Mouse (Mus musculus) Muller cell, postnatal 12 days (primary cell): Measurements from ENCODE around the gene Pole.

ENCODE experiments used
- DNase-seq: peaks from one replicate; pipeline ENCODE4 v3.0.0-alpha.2; 2015; ENCODE audit errors: inconsistent ontology term

Gene Pole

DNA sequence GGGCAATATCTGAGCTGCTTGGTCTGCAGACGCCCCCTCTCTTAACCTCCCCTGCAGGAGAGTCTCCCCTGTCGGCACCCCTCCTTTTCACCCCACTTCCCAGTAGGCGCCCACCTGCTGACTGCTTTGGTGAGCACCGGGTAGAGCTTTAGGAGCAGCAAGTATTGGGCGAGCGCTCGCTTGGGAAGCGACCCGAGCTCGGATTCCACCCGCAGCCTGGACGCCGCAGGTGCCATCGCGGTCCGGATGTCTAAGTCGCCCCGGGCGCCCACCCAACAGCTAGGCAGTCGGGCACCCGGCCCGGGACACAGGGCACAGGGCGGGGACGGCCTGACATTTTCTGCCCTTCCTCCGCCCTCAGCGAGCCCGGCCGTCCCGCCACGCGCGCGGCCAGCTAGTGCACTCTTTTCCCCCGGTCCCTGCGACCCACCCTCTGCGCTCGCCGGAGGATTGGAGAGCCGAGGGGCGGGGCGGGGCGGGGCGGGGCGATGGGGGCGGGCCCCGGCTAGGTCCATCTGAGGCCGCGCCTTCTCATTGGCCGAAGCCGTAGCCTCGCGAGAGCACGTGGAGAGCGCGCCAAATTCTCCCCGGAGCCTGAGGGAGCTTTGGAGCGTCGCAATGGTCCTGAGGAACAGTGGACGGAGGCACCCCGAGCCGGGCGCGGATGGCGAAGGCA is at the start of gene Pole, which contains the start of gene Pxmp2:
Pole (plus strand) TSS at position 537 of the 676 bp plus-strand sequence.
Pxmp2 (minus strand) TSS at position 417 of the 676 bp plus-strand sequence.
- peak; percentile 96 for DNase-seq

- DNase-seq: no peak
Measured at GRCm38 (mm10) chr5:110244091-110244490, 42.0 kb upstream of the Pole start.

DNA sequence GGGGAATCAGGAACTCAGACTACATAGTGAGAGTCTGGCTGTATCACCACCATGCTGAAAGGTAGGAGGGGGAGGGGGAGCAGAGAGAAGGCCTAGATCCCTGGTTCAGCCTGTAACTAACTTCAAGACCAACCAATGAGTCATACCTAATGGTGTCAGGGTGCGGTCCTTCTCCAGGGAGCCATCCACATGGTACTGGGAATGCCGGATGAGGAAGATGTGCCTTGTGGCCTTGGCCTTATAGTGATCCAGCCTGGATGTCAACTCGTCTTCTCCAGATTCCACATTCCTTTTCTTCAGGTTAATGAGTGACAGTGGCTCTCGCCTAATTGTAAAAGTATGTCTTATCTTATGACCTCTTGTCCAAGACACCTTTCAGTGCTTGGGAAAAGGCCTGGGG is 19.2 kb upstream of the Pole start:
- DNase-seq: no peak

DNA sequence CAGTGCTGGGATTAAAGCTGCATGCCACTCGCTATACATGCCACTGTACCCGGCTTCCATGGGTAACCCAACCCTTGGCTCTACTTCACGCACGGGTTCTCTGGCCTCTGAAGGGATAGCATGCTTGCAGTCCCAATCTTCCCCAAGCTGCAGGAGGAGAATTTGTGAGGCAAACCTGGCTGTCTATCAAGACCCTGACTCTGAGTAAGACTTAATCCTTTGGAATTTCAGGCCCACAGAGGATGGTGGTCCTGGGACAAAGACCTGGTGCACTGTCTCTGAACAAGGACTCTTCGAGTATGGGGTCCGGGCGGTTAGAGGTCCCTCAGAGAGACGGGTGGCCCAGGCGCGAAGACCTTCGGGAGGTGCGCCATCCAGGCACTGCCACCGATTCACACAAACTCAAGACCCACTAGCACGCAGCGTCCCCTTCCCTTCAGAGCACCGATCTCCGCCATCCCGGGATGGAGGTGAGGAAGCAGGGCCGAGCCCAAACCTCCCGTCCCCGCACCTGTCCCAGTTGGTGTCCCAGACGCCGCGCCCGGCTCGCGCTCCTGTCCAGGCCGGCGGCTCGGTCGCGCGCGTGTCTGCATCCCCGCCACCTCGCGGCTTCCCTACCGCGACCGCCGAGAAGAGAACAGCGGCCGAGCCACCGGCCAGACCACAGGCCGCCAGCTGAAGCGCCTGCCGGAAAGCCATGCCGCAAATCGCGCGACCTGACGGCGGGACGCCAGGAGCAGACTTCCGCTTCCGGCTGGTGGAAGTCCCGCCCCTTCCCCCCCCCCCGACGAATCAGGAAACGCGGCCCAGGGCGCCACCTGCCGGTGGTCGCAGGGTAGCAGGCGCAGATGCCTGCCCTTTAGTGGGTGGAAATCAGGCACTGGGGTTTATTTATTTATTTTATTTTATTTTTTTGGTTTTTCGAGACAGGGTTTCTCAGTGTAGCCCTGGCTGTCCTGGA is 16.7 kb upstream of the Pole start, which contains the start of gene Pgam5:
Pgam5 (minus strand) TSS at position 773 of the 961 bp plus-strand sequence.
- peak; percentile 93 for DNase-seq

GRCm38 (mm10) chr5:110270242-110270641 is 15.9 kb upstream of the Pole start:
- DNase-seq: no peak

GRCm38 (mm10) chr5:110274147-110274546 is 12.0 kb upstream of the Pole start:
- DNase-seq: no peak

DNA sequence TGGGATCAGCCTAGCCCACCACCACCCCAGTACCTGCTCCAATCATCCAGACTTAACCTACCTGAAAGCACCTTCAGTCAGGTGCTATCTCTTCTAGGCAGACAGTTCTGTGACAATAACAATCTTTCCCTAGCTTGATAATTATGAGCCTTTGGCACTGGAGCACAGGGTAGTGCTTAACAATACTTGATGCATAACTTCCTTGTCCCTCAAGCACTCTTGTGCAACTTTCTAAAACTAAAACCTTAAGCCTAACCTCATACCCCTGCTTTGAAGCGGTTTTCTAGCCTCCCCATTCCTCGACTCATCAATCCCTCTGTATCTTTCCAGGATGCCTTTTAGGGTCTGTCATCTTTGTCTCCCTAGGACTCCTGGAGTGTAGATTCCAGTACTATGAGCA is 11.3 kb upstream of the Pole start:
- DNase-seq: peak; percentile 24

- DNase-seq: no peak
Measured at GRCm38 (mm10) chr5:110276391-110276790, 9.7 kb upstream of the Pole start.

DNA sequence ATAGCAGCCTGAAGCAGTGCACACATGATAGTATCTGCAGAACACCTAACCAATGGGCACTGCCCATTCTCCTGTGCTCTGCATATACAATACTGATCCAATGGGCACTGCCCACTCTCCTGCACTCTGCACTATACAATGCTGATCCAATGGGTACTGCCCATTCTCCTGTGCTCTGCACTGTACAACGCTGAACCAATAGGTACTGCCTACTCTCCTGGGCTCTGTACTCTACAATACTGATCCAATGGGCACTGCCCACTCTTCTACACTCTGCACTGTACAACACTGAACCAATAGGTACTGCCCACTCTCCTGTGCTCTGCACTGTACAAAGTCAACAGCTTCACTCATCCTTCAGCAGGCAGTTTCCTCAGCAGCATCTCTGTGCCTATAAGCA is 9.2 kb upstream of the Pole start:
- DNase-seq: no peak

DNA sequence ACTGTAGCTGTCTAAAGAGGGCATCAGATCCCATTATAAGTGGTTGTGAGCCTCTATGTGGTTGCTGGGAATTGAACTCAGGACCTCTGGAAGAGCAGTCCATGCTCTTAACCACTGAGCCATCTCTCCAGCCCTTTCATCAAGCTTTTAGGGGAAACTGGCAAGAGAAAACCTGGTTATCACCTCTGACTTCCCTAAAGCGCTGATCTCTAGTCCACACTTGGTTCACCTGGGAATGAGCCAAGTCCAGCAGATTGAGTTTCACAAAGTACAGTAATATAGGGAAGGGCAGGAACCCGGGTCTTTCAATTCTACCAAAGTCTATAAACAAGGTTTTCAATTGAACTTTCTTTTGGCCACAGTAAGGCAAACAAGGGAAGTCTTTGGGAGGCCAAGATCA is 4.1 kb upstream of the Pole start:
- no peak for DNase-seq

DNA sequence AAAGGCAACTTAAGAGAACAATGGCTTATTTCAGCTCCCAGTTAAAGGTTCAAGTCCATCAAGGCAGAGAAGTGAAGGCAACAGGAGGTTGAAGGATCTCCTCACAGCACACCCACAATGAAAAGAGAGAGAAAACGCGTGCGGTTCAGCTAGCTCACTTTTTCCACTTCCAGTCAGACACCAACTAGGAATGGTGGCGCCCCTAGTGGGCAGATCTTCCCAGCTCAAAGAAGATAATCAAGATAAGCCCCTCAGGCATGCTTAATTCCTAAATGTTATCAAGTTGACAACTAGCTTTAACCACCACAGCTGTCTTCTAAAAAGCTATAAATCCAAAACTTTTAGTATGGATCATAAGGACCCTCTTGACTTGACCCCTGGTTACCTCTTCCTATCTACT is 1.6 kb upstream of the Pole start:
- peak; percentile 41 for DNase-seq

- peak; percentile 15 for DNase-seq
Measured at GRCm38 (mm10) chr5:110285156-110285555, 950 bp upstream of the Pole start.

DNA sequence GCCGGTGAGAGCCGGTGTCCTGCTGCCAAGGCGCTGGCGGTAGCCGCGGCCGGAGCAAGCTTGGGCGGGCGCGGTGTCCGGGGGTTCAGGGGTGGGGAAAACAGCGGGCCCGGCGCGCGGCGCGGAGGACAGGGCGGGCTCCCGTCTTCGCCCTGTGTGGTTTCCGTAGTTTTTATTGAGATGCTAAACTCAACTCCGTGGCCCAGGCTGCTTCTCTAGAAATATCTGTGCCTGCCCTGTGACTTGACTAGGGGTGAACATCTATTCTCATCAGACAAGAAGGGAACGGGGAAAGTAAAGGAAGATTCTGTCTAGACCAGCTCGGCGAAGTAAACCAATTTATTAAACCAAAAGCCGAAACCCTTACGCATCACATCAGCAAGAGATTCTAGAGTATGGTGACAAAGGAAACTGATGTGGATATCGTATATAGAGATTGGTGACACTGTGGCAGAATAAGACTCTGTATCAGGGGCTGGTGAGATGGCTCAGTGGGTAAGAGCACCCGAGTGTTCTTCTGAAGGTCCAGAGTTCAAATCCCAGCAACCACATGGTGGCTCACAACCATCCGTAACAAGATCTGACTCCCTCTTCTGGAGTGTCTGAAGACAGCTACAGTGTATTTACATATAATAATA is 459 bp downstream of the Pole start:
- no peak for DNase-seq

GRCm38 (mm10) chr5:110287084-110287475 is 974 bp downstream of the Pole start:
- DNase-seq: no peak

- DNase-seq: no peak
Measured at GRCm38 (mm10) chr5:110291649-110292048, 5.5 kb downstream of the Pole start.

GRCm38 (mm10) chr5:110296637-110297036 is 10.5 kb downstream of the Pole start:
- no peak for DNase-seq

- DNase-seq: no peak
Measured at GRCm38 (mm10) chr5:110300591-110300990, 14.5 kb downstream of the Pole start.

DNA sequence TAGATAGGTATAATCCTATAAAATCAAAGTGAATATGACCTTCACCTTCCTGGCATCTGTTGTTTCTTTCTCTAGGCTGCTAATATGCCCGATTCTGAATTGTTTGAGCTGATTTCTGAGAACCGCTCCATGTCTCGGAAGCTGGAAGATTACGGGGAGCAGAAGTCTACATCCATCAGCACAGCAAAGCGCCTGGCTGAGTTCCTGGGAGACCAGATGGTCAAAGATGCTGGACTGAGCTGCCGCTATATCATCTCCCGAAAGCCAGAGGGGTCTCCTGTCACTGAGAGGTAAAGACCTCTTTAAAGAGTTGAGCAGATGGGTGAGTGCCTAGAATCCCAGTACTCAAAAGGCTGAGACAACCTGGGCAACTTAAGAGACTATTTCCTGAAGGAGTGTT is 22.8 kb downstream of the Pole start:
- no peak for DNase-seq

DNA sequence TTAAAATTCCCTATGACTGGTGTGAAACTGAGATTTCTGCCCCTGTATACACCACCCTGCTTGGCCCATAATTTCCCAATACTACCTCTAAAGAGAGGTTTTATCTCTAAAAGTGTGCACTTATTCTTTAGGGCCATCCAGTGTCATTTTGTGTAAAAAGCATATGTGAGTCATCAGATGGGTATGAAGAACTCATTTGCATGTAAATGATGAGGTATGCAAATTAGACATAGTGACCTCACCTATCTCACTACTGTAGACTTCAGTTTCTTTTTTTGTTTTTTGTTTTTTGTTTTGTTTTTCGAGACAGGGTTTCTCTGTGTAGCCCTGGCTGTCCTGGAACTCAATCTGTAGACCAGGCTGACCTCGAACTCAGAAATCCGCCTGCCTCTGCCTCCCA is 27.0 kb downstream of the Pole start:
- peak; percentile 24 for DNase-seq

DNA sequence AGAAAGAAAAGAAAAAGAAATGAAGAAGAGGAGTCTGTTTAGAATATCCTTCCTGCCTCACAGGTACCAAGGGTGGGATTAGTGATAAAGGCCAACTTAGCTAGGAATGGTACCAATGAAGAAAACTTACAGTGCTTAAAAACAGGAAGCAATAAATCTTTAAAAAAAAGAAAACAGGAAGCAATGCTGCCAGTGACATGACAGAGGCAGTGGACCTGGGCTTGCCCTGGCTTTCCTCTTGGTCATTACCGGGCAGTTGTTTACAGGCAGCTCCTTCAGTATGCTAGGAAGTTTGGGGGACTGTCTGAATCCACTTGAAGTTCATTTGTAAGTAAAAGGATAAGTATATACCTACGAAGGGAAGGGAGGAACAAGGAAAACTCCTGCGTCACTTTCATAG is 44.4 kb downstream of the Pole start:
- DNase-seq: no peak

DNA sequence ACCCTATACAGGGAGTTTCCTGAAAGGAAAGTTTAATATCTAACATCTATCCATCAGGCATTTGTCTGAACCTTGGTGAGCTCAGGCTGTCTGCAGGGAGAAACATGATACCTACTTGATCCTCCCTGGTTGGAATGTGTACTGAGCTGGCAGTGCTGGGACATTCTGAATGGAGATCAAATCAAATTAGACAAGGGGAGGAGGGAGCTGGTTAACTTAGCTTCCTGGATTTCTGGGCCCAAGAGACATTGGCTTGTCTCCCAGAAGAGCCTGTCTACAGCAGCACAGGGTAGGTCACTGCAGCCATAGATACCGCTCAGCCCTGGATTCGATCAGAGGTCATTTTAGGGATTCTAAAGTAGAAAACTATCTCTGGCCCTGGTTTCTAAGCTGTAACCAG is 52.7 kb downstream of the Pole start:
- DNase-seq: peak; percentile 85

DNA sequence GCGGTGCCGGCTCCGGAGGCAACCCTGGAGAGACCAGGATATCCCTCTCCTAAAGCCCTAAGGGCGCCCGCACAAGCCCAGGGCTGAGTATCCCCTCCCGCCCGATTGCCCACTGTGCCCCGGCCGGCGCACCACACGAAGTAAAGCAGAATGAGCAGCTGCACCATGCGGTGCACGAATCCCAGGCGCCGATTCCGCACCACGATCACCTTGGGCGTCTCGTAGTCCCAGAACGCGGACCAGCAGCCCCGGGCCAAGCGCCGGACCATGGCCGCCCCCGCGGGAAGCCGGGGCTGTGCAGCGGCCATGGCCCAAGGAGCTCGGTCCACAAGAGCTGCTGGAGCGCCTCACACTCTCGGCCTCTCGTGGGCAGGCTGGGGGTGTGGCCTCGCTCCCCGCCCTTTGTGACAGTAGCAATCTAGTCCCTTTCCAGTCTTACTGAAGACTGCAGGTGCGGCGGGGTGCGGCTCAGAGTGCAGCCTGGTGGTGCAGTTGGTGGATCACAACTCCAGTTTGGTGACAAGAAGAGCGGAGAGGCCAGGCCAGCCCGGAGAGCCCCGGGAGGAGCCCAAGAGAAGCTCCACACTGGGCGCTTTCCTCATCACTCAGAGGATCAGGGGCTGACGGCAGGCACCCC is 56.7 kb downstream of the Pole start, which contains the start of gene P2rx2:
P2rx2 (minus strand) TSS at position 565 of the 637 bp plus-strand sequence.
- peak; percentile 72 for DNase-seq
